Mouse (Mus musculus): ENCODE measurements around the gene Galm. TPM values are rescaled to one million over a fixed set of nuclear protein-coding genes. Genes with fewer than 3 reads are reported as not detected.

Galm gene
- 1 to 10 TPM; 2.6 to 2.7 TPM for total RNA-seq (2021)

GRCm38 (mm10) chr17:80127331-80128251 lies at the start of gene Galm:
Gene Galm (plus strand): TSS chr17:80127471.
- intact Hi-C loops (cut with DNase I): no loop called here

GRCm38 (mm10) chr17:80078726-80079125 lies 48.5 kb upstream of the Galm start:
- no peak for DNase-seq (ENCODE audit: low spot score in 2 of 2)
- intact Hi-C loops (cut with DNase I): no loop called here

More at GRCm38 (mm10) chr17:80127331-80128251, at the start of gene Galm:
- DNase-seq (ENCODE audit: low spot score in 2 of 2): peak; percentile 36 to 40

GRCm38 (mm10) chr17:80083223-80083622 lies 44.0 kb upstream of the Galm start:
- intact Hi-C loops (cut with DNase I): no loop called here
- no peak for DNase-seq (ENCODE audit: low spot score in 2 of 2)

- intact Hi-C loops (cut with DNase I): loop anchor here (2.0 kb wide), 1 partner anchor 82 kb away; no protein-coding TSS in a partner anchor
- DNase-seq (ENCODE audit: low spot score in 2 of 2): peak; percentile 70 to 79
Observed at GRCm38 (mm10) chr17:80084424-80084823, 42.8 kb upstream of the Galm start.

GRCm38 (mm10) chr17:80086591-80086990 lies 40.7 kb upstream of the Galm start:
- intact Hi-C loops (cut with DNase I): no loop called here
- DNase-seq (ENCODE audit: low spot score in 2 of 2): no peak

GRCm38 (mm10) chr17:80088168-80088567 lies 39.1 kb upstream of the Galm start:
- intact Hi-C loops (cut with DNase I): no loop called here
- DNase-seq (ENCODE audit: low spot score in 2 of 2): no peak

GRCm38 (mm10) chr17:80090551-80090950 lies 36.7 kb upstream of the Galm start:
- intact Hi-C loops (cut with DNase I): no loop called here
- DNase-seq (ENCODE audit: low spot score in 2 of 2): no peak

- DNase-seq (ENCODE audit: low spot score in 2 of 2): no peak
- intact Hi-C loops (cut with DNase I): no loop called here
Observed at GRCm38 (mm10) chr17:80091879-80092549, 35.3 kb upstream of the Galm start.

GRCm38 (mm10) chr17:80095254-80095899 lies 31.9 kb upstream of the Galm start:
- no peak for DNase-seq (ENCODE audit: low spot score in 2 of 2)
- intact Hi-C loops (cut with DNase I): no loop called here

GRCm38 (mm10) chr17:80096043-80096719 lies 31.1 kb upstream of the Galm start:
- intact Hi-C loops (cut with DNase I): no loop called here

GRCm38 (mm10) chr17:80096720-80097114 lies 30.6 kb upstream of the Galm start:
- intact Hi-C loops (cut with DNase I): no loop called here
- no peak for DNase-seq (ENCODE audit: low spot score in 2 of 2)

More at GRCm38 (mm10) chr17:80096043-80096719, 31.1 kb upstream of the Galm start:
- peak; percentile 41 for DNase-seq (ENCODE audit: low spot score in 2 of 2)

GRCm38 (mm10) chr17:80097221-80097620 lies 30.1 kb upstream of the Galm start:
- DNase-seq (ENCODE audit: low spot score in 2 of 2): no peak
- intact Hi-C loops (cut with DNase I): no loop called here

- intact Hi-C loops (cut with DNase I): no loop called here
- DNase-seq (ENCODE audit: low spot score in 2 of 2): no peak
Observed at GRCm38 (mm10) chr17:80099823-80100222, 27.4 kb upstream of the Galm start.

GRCm38 (mm10) chr17:80105348-80105978 lies 21.8 kb upstream of the Galm start:
- intact Hi-C loops (cut with DNase I): no loop called here
- no peak for DNase-seq (ENCODE audit: low spot score in 2 of 2)

- intact Hi-C loops (cut with DNase I): no loop called here
- DNase-seq (ENCODE audit: low spot score in 2 of 2): no peak
Observed at GRCm38 (mm10) chr17:80112665-80113305, 14.5 kb upstream of the Galm start.

GRCm38 (mm10) chr17:80113468-80113867 lies 13.8 kb upstream of the Galm start:
- no peak for DNase-seq (ENCODE audit: low spot score in 2 of 2)
- intact Hi-C loops (cut with DNase I): no loop called here

- no peak for DNase-seq (ENCODE audit: low spot score in 2 of 2)
- intact Hi-C loops (cut with DNase I): no loop called here
Observed at GRCm38 (mm10) chr17:80120396-80120795, 6.9 kb upstream of the Galm start.

- intact Hi-C loops (cut with DNase I): no loop called here
Observed at GRCm38 (mm10) chr17:80121833-80122232, 5.4 kb upstream of the Galm start.

More at GRCm38 (mm10) chr17:80121833-80122232, 5.4 kb upstream of the Galm start:
- no peak for DNase-seq (ENCODE audit: low spot score in 2 of 2)
